9 mouse cellular contexts compared by ENCODE assay signal in genomic region chr3:87157297-87157696, GRCm38 (mm10). TPM values are rescaled to one million over a fixed set of nuclear protein-coding genes. Genes with fewer than 3 reads are reported as not detected.
DNase-seq lines count a peak whose midpoint lies in the region; ATAC-seq and TF ChIP-seq lines count a peak whose summit lies in the region.
"Had no signal": no experiment of that assay in that cellular context is flagged by ENCODE, and none has a peak within 500 bp of the region (broad histone marks: within the 10 kb centered on the region; RNA-seq: fewer than 3 reads in every experiment).

No protein-coding gene starts in this region.

- no peak overlapping the region for H3K4me3 ChIP-seq in lung, postnatal 0 days (ENCODE audit: low read depth, low read length)
- H3K4me3 ChIP-seq in lung, adult 2 months (replicated peaks; ENCODE audit: extremely low read depth, low read depth, low read length), result no peak overlapping the region
- 0 out of 2 replicates have a peak overlapping the region, but pooled peaks have one; percentile 0 for H3K4me3 ChIP-seq in limb, embryonic 13.5 days
- no peak overlapping the region for H3K4me3 ChIP-seq in stomach, postnatal 0 days (ENCODE audit: low read depth, low read length)

- no peaks in the 10 kb centered on the region for H3K27me3 ChIP-seq in lung, postnatal 0 days (replicated peaks; ENCODE audit: insufficient read depth, low read length)
- H3K27me3 ChIP-seq in limb, embryonic 13.5 days, result no peaks in the 10 kb centered on the region
- no peaks in the 10 kb centered on the region for H3K27me3 ChIP-seq in stomach, postnatal 0 days (ENCODE audit: control insufficient read depth, insufficient read depth, low read length)

- H3K36me3 ChIP-seq in lung, postnatal 0 days (ENCODE audit: insufficient read depth, low read length), result no peaks in the 10 kb centered on the region
- H3K36me3 ChIP-seq in limb, embryonic 13.5 days, result peaks cover 23% of the 10 kb centered on the region
- H3K36me3 ChIP-seq in stomach, postnatal 0 days (ENCODE audit: control insufficient read depth, insufficient read depth, low read length), result no peaks in the 10 kb centered on the region

- no peak overlapping the region; the same call in 1 of the 2 replicates for H3K4me2 ChIP-seq in lung, postnatal 0 days (replicated peaks; ENCODE audit: low read depth, low read length)
- H3K4me2 ChIP-seq in limb, embryonic 13.5 days (replicated peaks), result peak overlapping the region; percentile 51
- no peak overlapping the region for H3K4me2 ChIP-seq in stomach, postnatal 0 days (replicated peaks; ENCODE audit: low read depth)

- H3K9ac ChIP-seq in lung, postnatal 0 days (replicated peaks; ENCODE audit: low read depth), result no peak overlapping the region
- peak overlapping the region; percentile 48; the same call in 1 of the 2 replicates for H3K9ac ChIP-seq in limb, embryonic 13.5 days
- peak overlapping the region; percentile 18; the same call in 1 of the 2 replicates for H3K9ac ChIP-seq in stomach, postnatal 0 days (ENCODE audit: low read length)

- TF ChIP-seq POLR2A in lung, adult 2 months (IDR thresholded peaks at IDR 0.05; ENCODE audit: borderline replicate concordance, extremely low read depth, low read depth, low read length), result no peak

- DNase-seq in embryo, embryonic 10.5 days (ENCODE audit: low spot score), result peak; percentile 23
- no peak for DNase-seq in embryo, embryonic 10 days (ENCODE audit: low spot score)
- no peak for DNase-seq in lung, postnatal 0 days (ENCODE audit: low spot score)
- DNase-seq in lung, adult 2 months, result no peak
- DNase-seq in stomach, postnatal 0 days (ENCODE audit: low spot score), result no peak
- no peak for DNase-seq in thymus, adult 18-20 months
- DNase-seq: B cell, adult 2 months had no signal

- H3K27ac ChIP-seq in lung, postnatal 0 days (ENCODE audit: low read length), result peak overlapping the region; percentile 80
- H3K27ac ChIP-seq in limb, embryonic 13.5 days, result peak overlapping the region; percentile 96
- H3K27ac ChIP-seq in stomach, postnatal 0 days (replicated peaks), result peak overlapping the region; percentile 91

- TF ChIP-seq CTCF in lung, postnatal 0 days (IDR thresholded peaks at IDR 0.05), result no peak
- TF ChIP-seq CTCF in lung, adult 2 months (IDR thresholded peaks at IDR 0.05; ENCODE audit: insufficient read depth, low read length), result no peak
- TF ChIP-seq CTCF in stomach, postnatal 0 days (IDR thresholded peaks at IDR 0.05; ENCODE audit: low read depth), result no peak

- peaks cover 15% of the 10 kb centered on the region; the same call in 1 of the 2 replicates for H3K4me1 ChIP-seq in lung, postnatal 0 days (ENCODE audit: insufficient read depth, low read depth, low read length)
- H3K4me1 ChIP-seq in lung, adult 2 months (ENCODE audit: control insufficient read depth, insufficient read depth, low read length), result no peaks in the 10 kb centered on the region; the same call in 1 of the 2 replicates
- peaks cover 97% of the 10 kb centered on the region for H3K4me1 ChIP-seq in limb, embryonic 13.5 days
- H3K4me1 ChIP-seq in stomach, postnatal 0 days (replicated peaks; ENCODE audit: control insufficient read depth, insufficient read depth), result peaks cover 3% of the 10 kb centered on the region; the same call in 1 of the 2 replicates

- ATAC-seq in lung, postnatal 0 days, result peak; percentile 5; the same call in 1 of the 2 replicates
- ATAC-seq in limb, embryonic 13.5 days (ENCODE audit: low FRiP score, low read depth), result no peak
- ATAC-seq in stomach, postnatal 0 days (ENCODE audit: low FRiP score, low TSS enrichment), result no peak
- no peak for ATAC-seq in erythroblast, adult 5-6 weeks (replicated peaks; ENCODE audit: low FRiP score, poor library complexity, severe bottlenecking)

- no peaks in the 10 kb centered on the region for H3K9me3 ChIP-seq in lung, postnatal 0 days (ENCODE audit: low read length)
- H3K9me3 ChIP-seq in limb, embryonic 13.5 days, result no peaks in the 10 kb centered on the region
- no peaks in the 10 kb centered on the region for H3K9me3 ChIP-seq in stomach, postnatal 0 days (ENCODE audit: control insufficient read depth, low read length)

- no peak for TF ChIP-seq EP300 in lung, postnatal 0 days (IDR thresholded peaks at IDR 0.05)
- TF ChIP-seq EP300 in stomach, postnatal 0 days (optimal IDR thresholded peaks at IDR 0.05), result no peak

- 52% methylated on average over 6 of the region's 6 CpGs for WGBS in lung, postnatal 0 days
- 52% methylated on average over 6 of the region's 6 CpGs for WGBS in lung, adult 2 months
- WGBS in limb, embryonic 13.5 days, result 48% methylated on average over 6 of the region's 6 CpGs
- WGBS in stomach, postnatal 0 days, result 73% methylated on average over 6 of the region's 6 CpGs

RNA-seq across cellular contexts. Expression of gene Kirrel, which starts 17.2 kb away (rescaled TPM):
- polyA plus RNA-seq in lung, postnatal 0 days (2015; fragmentation: Nextera tagmentation; extraction: Ambion mirVana), result 3.5 TPM in 2 replicates
- 10.5 and 14.4 TPM in 2 replicates for polyA plus RNA-seq in lung, adult 2 months (2012; rRNA removed)
- 25.6 and 26.1 TPM in 2 replicates for polyA plus RNA-seq in limb, embryonic 13.5 days (2015; fragmentation: Nextera tagmentation; extraction: Ambion mirVana)
- polyA plus RNA-seq in stomach, postnatal 0 days (2015; fragmentation: Nextera tagmentation; extraction: Ambion mirVana), result 4.1 and 4.5 TPM in 2 replicates
- not detected in 2 replicates for total RNA-seq in erythroblast, adult 5-6 weeks (2015; ENCODE audit: low replicate concordance)
- total RNA-seq in erythroblast, adult 5-6 weeks (2017; ENCODE audit: low replicate concordance), result not detected in 2 replicates
